Mouse (Mus musculus) CD8-positive naive resting alpha-beta T cell, adult 2 months (primary cell): Measurements from ENCODE around the gene Thoc6.

Source experiments
- DNase-seq, 2 experiments: peaks; one replicate each; pipeline ENCODE4 v3.0.0; 2022; ENCODE audit warnings: low read depth in 2 of 2, low spot score in 2 of 2

The Thoc6 gene

GRCm38 (mm10) chr17:23644613-23645495 lies 28.8 kb downstream of the Thoc6 start, which contains the start of gene Mmp25:
Mmp25 (minus strand) TSS chr17:23645277.
- no peak for DNase-seq

- DNase-seq = no peak
These were observed 42.4 kb downstream of the Thoc6 start for GRCm38 (mm10) chr17:23631241-23631640.

- peak; percentile 85 to 94 for DNase-seq
These were observed 43.3 kb downstream of the Thoc6 start for GRCm38 (mm10) chr17:23630195-23631020.

GRCm38 (mm10) chr17:23627813-23628212 lies 45.9 kb downstream of the Thoc6 start:
- no peak for DNase-seq

GRCm38 (mm10) chr17:23620351-23620750 lies 53.3 kb downstream of the Thoc6 start:
- DNase-seq = peak; percentile 71 to 76
